Mouse (Mus musculus): ENCODE measurements around the gene H2-T22. TPM values are rescaled to one million over a fixed set of nuclear protein-coding genes. Genes with fewer than 3 reads are reported as not detected.

H2-T22 gene
- polyA plus RNA-seq, 1 experiment from 2014 or later, result 14.0 TPM

DNA sequence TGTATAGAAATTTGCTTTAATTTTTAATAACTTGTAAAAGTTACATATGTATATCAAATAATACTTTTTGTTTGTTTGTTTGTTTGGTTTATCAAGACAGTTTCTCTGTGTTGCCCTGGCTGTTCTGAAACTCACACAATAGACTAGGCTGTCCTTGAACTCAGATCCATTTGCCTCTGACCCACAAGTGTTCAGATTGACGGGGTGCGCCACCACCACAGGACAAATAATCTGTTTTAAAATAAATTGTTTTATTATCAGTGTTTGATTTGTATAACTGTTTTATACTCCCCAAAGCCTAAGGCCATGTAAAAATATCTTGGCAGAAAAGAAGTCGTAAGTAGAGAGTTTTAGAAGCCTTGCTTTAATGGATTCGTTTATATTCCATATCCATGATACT is 14.9 kb downstream of the H2-T22 start:
- WGBS, result 87% methylated on average over 4 of the region's 4 CpGs
- H3K27ac ChIP-seq, result no peak overlapping the region

DNA sequence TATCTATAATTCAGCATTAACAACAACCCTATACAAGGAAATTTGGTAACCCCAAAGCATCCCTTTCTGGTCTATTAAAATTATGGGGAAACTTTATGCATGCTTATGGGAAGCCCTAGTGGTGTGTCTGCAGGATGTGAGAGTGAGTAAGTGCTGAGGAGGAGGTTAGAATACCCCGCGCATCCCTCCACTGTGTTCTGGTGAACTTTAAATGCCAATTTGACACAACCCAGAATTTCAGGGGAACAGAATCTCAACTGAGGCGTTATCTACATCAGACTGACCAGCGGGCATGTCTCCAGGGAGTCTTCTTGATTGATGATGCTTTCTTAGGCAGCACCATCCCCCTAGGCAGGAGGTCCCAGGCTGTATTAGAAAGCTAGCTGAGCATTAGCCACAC is 16.6 kb downstream of the H2-T22 start:
- Histone ChIP-seq H3K9me3 (no peaks in the 10 kb centered on the region), H3K36me3 (no peaks in the 10 kb centered on the region), H3K27me3 (peaks cover 7% of the 10 kb centered on the region; the same call in 1 of the 2 replicates), H3K4me1 (replicated peaks) (no peaks in the 10 kb centered on the region), H3K27ac (no peak overlapping the region), H3K4me3 (replicated peaks) (no peak overlapping the region), H3K4me2 (no peak overlapping the region), H3K9ac (replicated peaks) (no peak overlapping the region)
- no peak for ATAC-seq (ENCODE audit: insufficient number of reproducible peaks, insufficient read depth, low FRiP score, low TSS enrichment, low read depth)
- 63% methylated on average over 4 of the region's 4 CpGs for WGBS

More for the DNA sequence above, 14.9 kb downstream of the H2-T22 start:
- Histone ChIP-seq H3K27me3 (peaks cover 23% of the 10 kb centered on the region), H3K9ac (replicated peaks) (no peak overlapping the region), H3K36me3 (no peaks in the 10 kb centered on the region), H3K4me3 (replicated peaks) (no peak overlapping the region), H3K4me2 (no peak overlapping the region), H3K9me3 (no peaks in the 10 kb centered on the region), H3K4me1 (replicated peaks) (peaks cover 3% of the 10 kb centered on the region; the same call in 1 of the 2 replicates)
- ATAC-seq (ENCODE audit: insufficient number of reproducible peaks, insufficient read depth, low FRiP score, low TSS enrichment, low read depth), result no peak

DNA sequence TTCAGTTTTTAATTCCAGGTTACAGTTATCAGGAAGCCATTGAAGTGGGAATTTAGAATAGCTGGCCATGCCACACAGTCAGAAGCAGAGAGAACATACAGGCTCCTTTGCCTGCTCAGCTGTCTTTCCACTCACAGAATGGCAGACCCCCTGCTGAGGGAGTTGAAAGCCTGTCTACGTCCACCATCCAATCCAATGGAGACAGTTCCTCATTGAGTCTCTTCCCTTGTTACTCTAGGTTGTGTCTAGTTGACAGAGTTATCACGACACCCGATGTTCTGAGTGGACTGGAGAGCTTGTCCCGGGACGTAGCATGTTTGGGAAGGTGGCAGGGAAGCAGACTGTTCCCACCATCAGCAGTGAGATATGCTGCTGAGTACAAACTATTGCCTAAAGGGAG is 17.4 kb downstream of the H2-T22 start:
- no peak for ATAC-seq (ENCODE audit: insufficient number of reproducible peaks, insufficient read depth, low FRiP score, low TSS enrichment, low read depth)
- 79% methylated on average over 5 of the region's 5 CpGs for WGBS
- H3K9ac ChIP-seq (replicated peaks), result no peak overlapping the region
- H3K4me1 ChIP-seq (replicated peaks), result peaks cover 6% of the 10 kb centered on the region; the same call in 1 of the 2 replicates
- no peaks in the 10 kb centered on the region for H3K27me3 ChIP-seq
- H3K4me2 ChIP-seq, result no peak overlapping the region
- H3K36me3 ChIP-seq, result no peaks in the 10 kb centered on the region
- H3K9me3 ChIP-seq, result no peaks in the 10 kb centered on the region
- no peak overlapping the region for H3K27ac ChIP-seq
- H3K4me3 ChIP-seq (replicated peaks), result no peak overlapping the region

DNA sequence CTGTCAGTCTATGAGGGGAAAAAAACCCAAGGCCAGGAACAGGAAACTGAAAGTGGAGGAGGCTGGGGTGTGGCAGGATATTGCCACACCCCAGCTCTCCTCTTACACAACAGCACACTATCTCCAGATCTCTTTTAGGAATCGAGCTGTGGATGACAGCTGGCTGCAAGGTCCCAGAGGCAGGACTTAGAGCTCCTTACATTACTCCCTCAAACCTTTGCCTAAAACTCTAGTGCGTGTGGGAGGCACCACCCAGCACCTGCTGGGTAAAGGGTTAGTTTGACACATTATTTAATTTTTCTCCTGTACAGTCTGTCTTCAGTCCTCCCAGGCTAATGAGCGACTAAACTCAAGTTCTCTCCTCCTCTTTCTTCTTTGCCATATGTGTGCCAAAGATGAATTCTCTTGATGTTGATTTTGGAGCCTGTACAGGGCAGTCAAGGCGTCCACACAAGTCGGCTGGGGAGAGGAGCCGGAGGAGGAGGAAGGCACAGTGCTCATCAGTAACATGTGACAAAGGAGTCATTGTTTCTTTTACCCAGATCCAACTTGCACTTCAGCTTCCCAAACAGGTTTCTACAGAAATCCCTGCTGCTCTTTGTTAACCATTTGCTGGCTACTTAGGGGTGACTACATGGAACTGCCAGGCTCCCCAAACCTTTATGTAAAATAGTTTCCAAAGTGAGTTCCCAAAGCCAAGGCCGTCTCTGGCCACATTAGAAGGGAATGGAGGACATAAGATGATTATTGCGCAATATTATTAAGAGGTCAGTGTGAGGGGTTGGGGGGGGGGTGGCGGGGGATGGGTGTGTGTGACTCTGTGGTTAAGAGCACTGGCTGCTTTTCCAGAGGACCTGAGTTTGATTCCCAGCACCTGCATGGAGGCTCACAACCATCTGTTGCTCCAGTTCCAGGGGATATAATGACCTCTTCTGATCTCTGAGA is 18.6 kb downstream of the H2-T22 start:
- no peak overlapping the region for H3K27ac ChIP-seq
- ATAC-seq (ENCODE audit: insufficient number of reproducible peaks, insufficient read depth, low FRiP score, low TSS enrichment, low read depth), result no peak

DNA sequence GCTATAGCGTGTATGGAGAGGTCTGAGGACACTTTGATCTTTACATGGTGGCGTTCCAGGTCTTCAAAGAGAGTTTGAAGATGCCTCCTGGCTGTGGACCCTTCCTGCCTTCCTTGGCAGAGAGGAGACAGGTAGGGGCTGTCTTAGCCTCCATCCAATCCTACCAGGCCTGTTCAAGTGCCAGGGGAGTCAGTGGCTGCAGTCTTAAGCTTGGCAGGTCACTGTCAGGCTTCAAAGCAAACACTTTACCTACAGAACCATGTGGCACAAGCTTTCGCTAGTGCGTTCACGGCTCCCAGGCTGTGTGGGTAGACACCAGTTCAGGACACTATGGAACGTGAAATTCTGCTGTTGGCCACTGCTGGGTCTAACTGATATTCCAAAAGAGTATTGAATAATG is 19.6 kb downstream of the H2-T22 start:
- Histone ChIP-seq H3K27me3 (no peaks in the 10 kb centered on the region), H3K4me1 (replicated peaks) (peaks cover 6% of the 10 kb centered on the region; the same call in 1 of the 2 replicates), H3K9ac (replicated peaks) (no peak overlapping the region), H3K4me3 (replicated peaks) (no peak overlapping the region), H3K9me3 (no peaks in the 10 kb centered on the region), H3K27ac (no peak overlapping the region), H3K4me2 (no peak overlapping the region), H3K36me3 (no peaks in the 10 kb centered on the region)
- no peak for ATAC-seq (ENCODE audit: insufficient number of reproducible peaks, insufficient read depth, low FRiP score, low TSS enrichment, low read depth)
- WGBS, result 84% methylated on average over 6 of the region's 6 CpGs

More for the DNA sequence above, 18.6 kb downstream of the H2-T22 start:
- H3K9ac ChIP-seq (replicated peaks), result no peak overlapping the region
- no peaks in the 10 kb centered on the region for H3K36me3 ChIP-seq
- H3K4me3 ChIP-seq (replicated peaks), result no peak overlapping the region
- 67% methylated on average over 9 of the region's 9 CpGs for WGBS
- peaks cover 6% of the 10 kb centered on the region; the same call in 1 of the 2 replicates for H3K4me1 ChIP-seq (replicated peaks)
- no peaks in the 10 kb centered on the region for H3K27me3 ChIP-seq
- no peak overlapping the region for H3K4me2 ChIP-seq
- H3K9me3 ChIP-seq, result no peaks in the 10 kb centered on the region

DNA sequence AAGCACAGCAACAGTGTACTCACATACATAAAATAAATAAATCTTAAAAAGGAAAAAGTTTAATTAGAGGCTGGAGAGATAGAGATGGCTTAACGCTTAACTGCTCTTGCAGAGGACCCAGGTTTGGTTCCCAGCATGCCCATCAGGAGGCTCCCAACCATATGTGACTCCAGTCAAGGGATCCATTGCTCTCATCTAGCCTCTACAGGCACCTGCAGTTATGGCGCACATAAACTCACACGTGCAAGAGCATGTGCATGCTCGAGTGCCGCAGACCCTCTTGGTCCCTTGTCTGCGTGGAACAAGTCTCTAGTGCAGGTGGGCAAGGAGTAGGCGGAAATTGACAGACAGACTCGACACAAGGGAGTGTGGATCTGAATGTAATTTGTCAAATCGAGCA is 20.4 kb downstream of the H2-T22 start:
- Histone ChIP-seq H3K27me3 (no peaks in the 10 kb centered on the region), H3K4me3 (replicated peaks) (no peak overlapping the region), H3K27ac (no peak overlapping the region), H3K36me3 (no peaks in the 10 kb centered on the region), H3K4me2 (no peak overlapping the region), H3K4me1 (replicated peaks) (peaks cover 6% of the 10 kb centered on the region; the same call in 1 of the 2 replicates), H3K9me3 (no peaks in the 10 kb centered on the region), H3K9ac (replicated peaks) (no peak overlapping the region)
- no peak for ATAC-seq (ENCODE audit: insufficient number of reproducible peaks, insufficient read depth, low FRiP score, low TSS enrichment, low read depth)
- 92% methylated on average over 9 of the region's 9 CpGs for WGBS

DNA sequence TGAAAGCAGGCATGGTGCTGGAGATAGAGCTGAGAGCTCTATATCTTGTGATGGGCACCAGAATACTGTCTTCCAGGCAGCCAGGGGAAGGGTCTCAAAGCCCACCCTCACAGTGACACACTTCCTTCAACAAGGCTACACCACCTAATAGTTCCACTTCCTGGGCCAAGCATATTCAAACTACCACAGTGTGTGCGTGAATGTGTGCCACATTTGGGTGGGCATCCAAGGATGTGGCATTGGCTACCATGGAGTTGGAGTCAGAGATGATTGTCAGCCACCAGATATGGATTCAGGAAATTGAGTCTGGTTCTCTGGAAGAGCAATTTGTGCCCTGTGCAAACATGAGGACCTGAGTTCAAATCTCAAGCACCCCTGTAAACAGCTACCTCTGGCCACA is 21.2 kb downstream of the H2-T22 start:
- ATAC-seq (ENCODE audit: insufficient number of reproducible peaks, insufficient read depth, low FRiP score, low TSS enrichment, low read depth), result no peak
- Histone ChIP-seq H3K27ac (no peak overlapping the region), H3K9ac (replicated peaks) (no peak overlapping the region), H3K27me3 (no peaks in the 10 kb centered on the region), H3K4me1 (replicated peaks) (peaks cover 6% of the 10 kb centered on the region; the same call in 1 of the 2 replicates), H3K4me3 (replicated peaks) (no peak overlapping the region), H3K36me3 (no peaks in the 10 kb centered on the region), H3K4me2 (no peak overlapping the region), H3K9me3 (no peaks in the 10 kb centered on the region)
- WGBS, result 83% methylated on average over 1 of the region's 1 CpGs

DNA sequence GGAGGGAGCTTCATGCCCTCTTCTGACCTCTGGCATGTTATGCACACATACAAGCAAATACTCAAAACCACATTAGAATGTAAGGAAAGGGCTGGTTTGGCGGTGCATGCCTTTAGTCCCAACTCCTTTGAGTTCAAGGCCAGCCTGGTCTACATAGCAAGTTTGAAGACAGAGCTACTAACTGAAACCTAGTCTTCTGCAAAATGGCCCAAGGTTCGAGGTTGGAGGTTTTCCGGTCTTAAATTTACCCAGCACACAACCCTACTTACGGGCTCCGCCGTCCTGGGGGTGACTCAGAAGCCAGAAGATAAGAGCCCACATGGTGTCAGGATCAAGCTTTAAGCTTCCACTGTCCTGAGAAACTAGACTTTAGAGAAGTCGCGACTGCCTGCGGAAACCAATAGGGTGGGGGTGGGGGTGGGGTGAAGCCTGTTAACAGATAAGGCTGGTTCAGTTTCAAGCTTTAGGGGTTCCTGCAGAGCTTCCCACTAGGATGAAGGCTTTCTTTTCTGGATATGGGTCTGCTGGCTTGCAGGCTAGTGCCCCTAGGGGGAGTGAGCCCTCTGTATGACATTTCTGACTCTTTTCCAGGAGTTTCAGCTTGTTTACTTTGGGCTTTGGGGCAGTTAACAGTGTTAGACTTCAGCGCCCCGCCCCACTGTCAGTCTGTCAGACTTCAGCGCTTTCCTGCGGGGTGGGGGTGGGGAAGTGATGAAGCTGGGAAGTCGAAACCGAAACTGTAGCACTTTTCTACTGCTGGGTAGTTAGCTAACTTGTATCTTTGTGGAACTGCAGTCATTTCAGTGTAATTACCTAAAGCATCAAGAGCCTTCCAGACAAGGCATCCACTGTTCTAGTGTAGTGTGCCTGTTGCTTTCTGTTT is 22.1 kb downstream of the H2-T22 start, which contains the start of gene H2-T24:
TSS of gene H2-T24 (minus strand) at position 370 of the 883 bp plus-strand sequence.
- H3K9ac ChIP-seq (replicated peaks), result no peak within 1 kb of the TSS
- WGBS, result 40% methylated on average over 15 of the region's 15 CpGs
- no peaks in the 10 kb centered on the region for H3K9me3 ChIP-seq
- no peaks in the 10 kb centered on the region for H3K27me3 ChIP-seq
- H3K4me3 ChIP-seq (replicated peaks), result no peak within 1 kb of the TSS
- H3K36me3 ChIP-seq, result peaks cover 5% of the 10 kb centered on the region; the same call in 1 of the 2 replicates
- peak within 1 kb of the TSS; percentile 35 for H3K4me2 ChIP-seq
- H3K4me1 ChIP-seq (replicated peaks), result peaks cover 6% of the 10 kb centered on the region; the same call in 1 of the 2 replicates
- no peak for ATAC-seq (ENCODE audit: insufficient number of reproducible peaks, insufficient read depth, low FRiP score, low TSS enrichment, low read depth)
- 0 out of 2 replicates have a peak within 1 kb of the TSS, but pooled peaks have one; percentile 29 for H3K27ac ChIP-seq

DNA sequence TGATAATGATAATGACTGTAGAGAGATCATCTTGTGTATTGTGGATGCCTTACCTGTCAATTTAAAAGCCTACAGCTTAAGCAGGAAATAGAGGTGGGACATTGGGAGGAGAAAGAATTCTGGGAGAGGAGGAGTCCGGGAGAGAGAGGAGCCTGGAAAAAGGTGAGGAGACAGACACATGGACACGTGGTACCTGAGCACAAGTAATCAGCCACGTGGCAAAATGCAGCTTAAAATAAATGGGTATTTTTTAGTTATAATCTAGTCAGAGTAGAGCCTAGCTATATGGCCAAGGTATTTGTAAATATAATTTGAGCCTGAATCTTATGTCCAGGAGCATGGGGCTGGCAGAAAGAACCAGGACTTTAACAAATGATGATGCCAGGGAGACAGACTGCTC is 23.0 kb downstream of the H2-T22 start:
- ATAC-seq (ENCODE audit: insufficient number of reproducible peaks, insufficient read depth, low FRiP score, low TSS enrichment, low read depth), result no peak
- H3K9me3 ChIP-seq, result no peaks in the 10 kb centered on the region
- WGBS, result 70% methylated on average over 3 of the region's 3 CpGs

DNA sequence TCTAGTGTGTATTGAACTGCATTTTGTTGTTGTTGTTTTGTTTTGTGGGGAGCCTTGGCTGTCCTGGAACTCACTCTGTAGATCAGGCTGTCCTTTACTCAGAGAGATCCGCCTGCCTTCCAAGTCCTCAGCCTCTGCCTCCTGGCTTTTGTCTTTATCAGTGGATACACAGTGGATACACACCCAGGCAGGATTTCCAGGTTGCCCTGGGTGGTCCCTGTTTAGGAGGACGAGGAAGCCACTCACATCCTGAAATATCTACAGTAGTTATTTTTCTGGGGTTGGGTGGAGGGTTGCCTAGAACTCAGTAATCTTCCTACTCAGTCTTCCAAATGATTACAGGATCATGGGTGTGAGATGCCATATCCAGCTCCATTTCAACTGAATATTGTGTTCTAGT is 23.6 kb downstream of the H2-T22 start:
- H3K27me3 ChIP-seq, result no peaks in the 10 kb centered on the region
- 69% methylated on average over 2 of the region's 2 CpGs for WGBS
- peaks cover 19% of the 10 kb centered on the region for H3K36me3 ChIP-seq
- no peak overlapping the region for H3K9ac ChIP-seq (replicated peaks)
- ATAC-seq (ENCODE audit: insufficient number of reproducible peaks, insufficient read depth, low FRiP score, low TSS enrichment, low read depth), result no peak
- H3K4me1 ChIP-seq (replicated peaks), result peaks cover 6% of the 10 kb centered on the region; the same call in 1 of the 2 replicates
- no peak overlapping the region for H3K27ac ChIP-seq
- no peak overlapping the region for H3K4me3 ChIP-seq (replicated peaks)
- no peak overlapping the region for H3K4me2 ChIP-seq
- H3K9me3 ChIP-seq, result no peaks in the 10 kb centered on the region

More for the DNA sequence above, 23.0 kb downstream of the H2-T22 start:
- Histone ChIP-seq H3K4me1 (replicated peaks) (peaks cover 6% of the 10 kb centered on the region; the same call in 1 of the 2 replicates), H3K27ac (no peak overlapping the region), H3K9ac (replicated peaks) (no peak overlapping the region), H3K4me2 (no peak overlapping the region), H3K36me3 (peaks cover 14% of the 10 kb centered on the region), H3K4me3 (replicated peaks) (no peak overlapping the region), H3K27me3 (no peaks in the 10 kb centered on the region)

DNA sequence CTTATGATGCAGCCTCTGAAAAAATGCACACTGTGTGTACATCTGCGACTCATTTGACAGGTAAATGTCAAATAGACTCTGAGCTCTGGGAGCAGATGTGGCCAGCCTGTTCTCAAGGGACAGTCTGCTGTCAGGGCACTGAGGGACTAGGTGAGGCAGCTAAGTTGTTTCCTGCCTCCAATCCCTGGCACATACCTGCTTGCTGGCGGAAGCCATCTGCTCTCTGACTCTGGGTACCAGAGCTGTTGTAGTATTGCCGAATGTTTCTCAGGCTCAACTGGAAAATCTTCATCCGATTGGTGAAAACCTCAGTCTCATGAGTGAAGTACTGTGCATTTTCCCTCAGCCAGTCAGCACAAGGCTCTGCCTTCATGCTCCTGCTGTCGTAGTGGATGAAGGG is 25.5 kb downstream of the H2-T22 start:
- no peak for ATAC-seq (ENCODE audit: insufficient number of reproducible peaks, insufficient read depth, low FRiP score, low TSS enrichment, low read depth)
- Histone ChIP-seq H3K27ac (no peak overlapping the region), H3K27me3 (no peaks in the 10 kb centered on the region), H3K9me3 (no peaks in the 10 kb centered on the region), H3K4me2 (no peak overlapping the region), H3K9ac (replicated peaks) (no peak overlapping the region), H3K4me3 (replicated peaks) (no peak overlapping the region), H3K4me1 (replicated peaks) (peaks cover 6% of the 10 kb centered on the region; the same call in 1 of the 2 replicates), H3K36me3 (peaks cover 19% of the 10 kb centered on the region)
- 91% methylated on average over 5 of the region's 5 CpGs for WGBS

Measured in limb, embryonic 12.5 days (tissue).